Mouse (Mus musculus): ENCODE measurements around the gene Foxi1.
A peak's percentile ranks its signal among the peaks of the same experiment; 100 is the strongest.
"Not testable (repeated sequence)": the region's sequence is repeated elsewhere in the genome, so short reads cannot be mapped to it uniquely, and the experiment has no call there.

The Foxi1 gene

GRCm38 (mm10) chr11:34207989-34208388, at the start of gene Foxi1:
Foxi1 (minus strand) TSS chr11:34208089.
- no peak for DNase-seq (ENCODE audit: low read depth, low spot score)

GRCm38 (mm10) chr11:34242979-34243378, 35.1 kb upstream of the Foxi1 start:
- DNase-seq (ENCODE audit: low read depth, low spot score): no peak

GRCm38 (mm10) chr11:34240252-34240651, 32.4 kb upstream of the Foxi1 start:
- no peak for DNase-seq (ENCODE audit: low read depth, low spot score)

GRCm38 (mm10) chr11:34239691-34240090, 31.8 kb upstream of the Foxi1 start:
- no peak for DNase-seq (ENCODE audit: low read depth, low spot score)

- no peak for DNase-seq (ENCODE audit: low read depth, low spot score)
Observed at GRCm38 (mm10) chr11:34236885-34237284, 29.0 kb upstream of the Foxi1 start.

GRCm38 (mm10) chr11:34236091-34236759, 28.3 kb upstream of the Foxi1 start:
- no peak for DNase-seq (ENCODE audit: low read depth, low spot score)

- DNase-seq (ENCODE audit: low read depth, low spot score): peak; percentile 27
Observed at GRCm38 (mm10) chr11:34228758-34229364, 21.0 kb upstream of the Foxi1 start.

- no peak for DNase-seq (ENCODE audit: low read depth, low spot score)
Observed at GRCm38 (mm10) chr11:34227180-34227579, 19.3 kb upstream of the Foxi1 start.

- DNase-seq (ENCODE audit: low read depth, low spot score): not testable (repeated sequence)
Observed at GRCm38 (mm10) chr11:34220596-34220995, 12.7 kb upstream of the Foxi1 start.

- DNase-seq (ENCODE audit: low read depth, low spot score): peak; percentile 61
Observed at GRCm38 (mm10) chr11:34212853-34213252, 5.0 kb upstream of the Foxi1 start.

- DNase-seq (ENCODE audit: low read depth, low spot score): no peak
Observed at GRCm38 (mm10) chr11:34202769-34203168, 5.1 kb downstream of the Foxi1 start.

GRCm38 (mm10) chr11:34195142-34195541, 12.7 kb downstream of the Foxi1 start:
- no peak for DNase-seq (ENCODE audit: low read depth, low spot score)

- no peak for DNase-seq (ENCODE audit: low read depth, low spot score)
Observed at GRCm38 (mm10) chr11:34194158-34194941, 13.5 kb downstream of the Foxi1 start.

GRCm38 (mm10) chr11:34193658-34194057, 14.2 kb downstream of the Foxi1 start:
- no peak for DNase-seq (ENCODE audit: low read depth, low spot score)

- no peak for DNase-seq (ENCODE audit: low read depth, low spot score)
Observed at GRCm38 (mm10) chr11:34184266-34184665, 23.6 kb downstream of the Foxi1 start.

- no peak for DNase-seq (ENCODE audit: low read depth, low spot score)
Observed at GRCm38 (mm10) chr11:34181214-34182117, 26.4 kb downstream of the Foxi1 start.

- DNase-seq (ENCODE audit: low read depth, low spot score): no peak
Observed at GRCm38 (mm10) chr11:34178752-34179151, 29.1 kb downstream of the Foxi1 start.

GRCm38 (mm10) chr11:34176371-34176770, 31.5 kb downstream of the Foxi1 start:
- DNase-seq (ENCODE audit: low read depth, low spot score): no peak

- DNase-seq (ENCODE audit: low read depth, low spot score): no peak
Observed at GRCm38 (mm10) chr11:34171221-34171620, 36.7 kb downstream of the Foxi1 start.

GRCm38 (mm10) chr11:34169464-34169894, 38.4 kb downstream of the Foxi1 start:
- DNase-seq (ENCODE audit: low read depth, low spot score): no peak

- no peak for DNase-seq (ENCODE audit: low read depth, low spot score)
Observed at GRCm38 (mm10) chr11:34166392-34166791, 41.5 kb downstream of the Foxi1 start.

All from 3T3-L1 (cell line).